Mouse (Mus musculus): ENCODE data around the gene H2al1j.
"Not testable (repeated sequence)": the region's sequence is repeated elsewhere in the genome, so short reads cannot be mapped to it uniquely, and the experiment has no call there.

Gene H2al1j

GRCm38 (mm10) chrX:11327522-11327921 lies at the start of gene H2al1j:
Gene H2al1j, plus strand, starts transcription at chrX:11327822.
- DNase-seq = not testable (repeated sequence)

- no peak for DNase-seq
These were observed 46.9 kb upstream of the H2al1j start for GRCm38 (mm10) chrX:11280741-11281140.

- DNase-seq = no peak
These were observed 39.2 kb upstream of the H2al1j start for GRCm38 (mm10) chrX:11288306-11288882.

- no peak for DNase-seq
These were observed 38.4 kb upstream of the H2al1j start for GRCm38 (mm10) chrX:11289244-11289643.

- not testable (repeated sequence) for DNase-seq
These were observed 28.7 kb upstream of the H2al1j start, which contains the start of gene H2al1a for GRCm38 (mm10) chrX:11298957-11299356. Gene H2al1a, plus strand, starts transcription at chrX:11299257.

- DNase-seq = not testable (repeated sequence)
These were observed 25.5 kb upstream of the H2al1j start, which contains the start of gene H2al1b for GRCm38 (mm10) chrX:11302132-11302531. Gene H2al1b, plus strand, starts transcription at chrX:11302432.

- DNase-seq = not testable (repeated sequence)
These were observed 22.3 kb upstream of the H2al1j start, which contains the start of gene H2al1c for GRCm38 (mm10) chrX:11305355-11305754. Gene H2al1c, plus strand, starts transcription at chrX:11305655.

- not testable (repeated sequence) for DNase-seq
These were observed 19.1 kb upstream of the H2al1j start, which contains the start of gene H2al1d for GRCm38 (mm10) chrX:11308524-11308923. Gene H2al1d, plus strand, starts transcription at chrX:11308824.

- DNase-seq = not testable (repeated sequence)
These were observed 16.0 kb upstream of the H2al1j start, which contains the start of gene H2al1e for GRCm38 (mm10) chrX:11311634-11312033. Gene H2al1e, plus strand, starts transcription at chrX:11311934.

GRCm38 (mm10) chrX:11314858-11315257 lies 12.8 kb upstream of the H2al1j start, which contains the start of gene H2al1f:
Gene H2al1f, plus strand, starts transcription at chrX:11315158.
- DNase-seq = not testable (repeated sequence)

- not testable (repeated sequence) for DNase-seq
These were observed 9.7 kb upstream of the H2al1j start, which contains the start of gene H2al1g for GRCm38 (mm10) chrX:11317956-11318355. Gene H2al1g, plus strand, starts transcription at chrX:11318256.

GRCm38 (mm10) chrX:11321192-11321591 lies 6.4 kb upstream of the H2al1j start, which contains the start of gene H2al1h:
Gene H2al1h, plus strand, starts transcription at chrX:11321492.
- DNase-seq = not testable (repeated sequence)

- not testable (repeated sequence) for DNase-seq
These were observed 3.3 kb upstream of the H2al1j start, which contains the start of gene H2al1i for GRCm38 (mm10) chrX:11324359-11324758. Gene H2al1i, plus strand, starts transcription at chrX:11324659.

GRCm38 (mm10) chrX:11345762-11346161 lies 18.1 kb downstream of the H2al1j start:
- peak; percentile 59 for DNase-seq

GRCm38 (mm10) chrX:11346756-11347155 lies 19.1 kb downstream of the H2al1j start:
- DNase-seq = no peak

GRCm38 (mm10) chrX:11360823-11361222 lies 33.2 kb downstream of the H2al1j start:
- no peak for DNase-seq

GRCm38 (mm10) chrX:11361261-11361660 lies 33.6 kb downstream of the H2al1j start:
- no peak for DNase-seq

- no peak for DNase-seq
These were observed 36.3 kb downstream of the H2al1j start for GRCm38 (mm10) chrX:11363890-11364289.

GRCm38 (mm10) chrX:11365151-11365550 lies 37.5 kb downstream of the H2al1j start:
- peak; percentile 46 for DNase-seq
